Mouse (Mus musculus) G1E (cell line): Measurements from ENCODE around the gene Mrps35.

Experiments
- CTCF ChIP-seq: IDR thresholded peaks from 2 replicates; pipeline ENCODE4 v1.5.1; 2012; ENCODE audit warnings: low read depth, low read length, inconsistent platforms, mixed read lengths
- GATA1 ChIP-seq: IDR thresholded peaks from 2 replicates; pipeline ENCODE4 v1.6.1; 2012; ENCODE audit warnings: borderline replicate concordance, low read length, inconsistent platforms, mixed read lengths

DNA sequence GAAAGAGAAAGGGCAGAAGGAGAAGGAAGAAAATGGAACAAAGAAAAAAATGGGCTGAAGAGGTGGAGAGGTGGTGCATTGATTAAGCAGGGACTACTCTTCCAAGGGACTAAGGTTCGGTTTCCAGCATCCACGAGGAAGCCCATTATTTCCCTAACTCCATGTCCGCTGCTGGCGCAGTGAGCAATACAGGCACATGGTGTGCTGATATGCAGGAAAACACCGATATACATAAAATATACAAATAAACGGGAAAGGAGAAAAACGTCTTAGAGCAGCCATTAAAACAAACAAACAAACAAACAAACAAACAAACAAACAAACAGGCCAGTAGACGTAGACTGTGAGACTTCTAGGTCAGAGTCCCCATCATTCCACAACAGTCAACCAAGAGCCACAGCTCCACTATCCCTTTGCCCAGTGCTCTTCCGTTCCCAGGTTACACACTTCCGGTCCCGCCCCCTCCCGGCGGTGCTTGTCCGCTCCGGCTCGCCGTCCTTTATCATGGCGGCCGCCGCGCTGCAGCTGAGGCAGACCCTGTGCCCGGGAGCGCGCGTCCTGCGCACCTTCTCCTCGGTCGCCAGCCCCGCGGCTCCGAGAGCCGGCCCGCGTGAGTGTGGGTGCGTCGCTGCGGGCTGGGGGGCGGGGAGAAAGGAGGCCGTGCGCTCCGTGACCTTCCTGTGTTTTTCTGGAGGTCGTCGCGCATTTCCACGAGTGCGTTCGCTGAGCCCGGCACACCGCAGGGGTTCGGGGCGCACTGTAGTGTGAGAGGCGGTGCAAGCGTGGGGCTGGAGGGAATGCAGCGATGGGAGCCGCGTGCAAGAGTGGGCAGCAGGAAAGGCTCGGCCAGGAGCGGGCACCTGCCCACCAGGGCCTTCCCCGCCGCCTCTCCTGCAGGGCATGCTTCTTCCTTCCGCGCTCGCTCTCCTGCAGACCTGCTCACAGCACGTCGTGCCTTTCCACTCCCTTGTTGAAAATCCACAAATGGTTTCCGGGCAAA is at the start of gene Mrps35:
- no peak for TF ChIP-seq CTCF
- TF ChIP-seq GATA1: no peak
